Mouse (Mus musculus): ENCODE results near the gene Pyroxd1. TPM values are rescaled to one million over a fixed set of nuclear protein-coding genes. Genes with fewer than 3 reads are reported as not detected.

Gene Pyroxd1
- polyA plus RNA-seq, 1 experiment from 2014 or later: 23.7 TPM

- 90% methylated on average over 6 of the region's 6 CpGs for WGBS
- no peak overlapping the region for H3K27ac ChIP-seq
Measured at GRCm38 (mm10) chr6:142379961-142380360, 34.5 kb downstream of the Pyroxd1 start.

GRCm38 (mm10) chr6:142381615-142382014 is 36.2 kb downstream of the Pyroxd1 start:
- no peaks in the 10 kb centered on the region for H3K27me3 ChIP-seq (replicated peaks)
- H3K9me3 ChIP-seq: no peaks in the 10 kb centered on the region
- H3K4me3 ChIP-seq: no peak overlapping the region
- ATAC-seq (replicated peaks): no peak
- no peak overlapping the region for H3K9ac ChIP-seq
- no peak overlapping the region for H3K4me2 ChIP-seq
- H3K27ac ChIP-seq: no peak overlapping the region
- 92% methylated on average over 7 of the region's 7 CpGs for whole genome bisulfite sequencing
- peaks cover 6% of the 10 kb centered on the region for H3K4me1 ChIP-seq
- H3K36me3 ChIP-seq (replicated peaks): peaks cover 1% of the 10 kb centered on the region; the same call in 1 of the 2 replicates

More at GRCm38 (mm10) chr6:142379961-142380360, 34.5 kb downstream of the Pyroxd1 start:
- ATAC-seq (replicated peaks): no peak
- Histone ChIP-seq H3K36me3 (replicated peaks) (peaks cover 15% of the 10 kb centered on the region; the same call in 1 of the 2 replicates), H3K9me3 (no peaks in the 10 kb centered on the region), H3K4me2 (no peak overlapping the region), H3K9ac (no peak overlapping the region), H3K4me3 (no peak overlapping the region), H3K27me3 (replicated peaks) (no peaks in the 10 kb centered on the region), H3K4me1 (no peaks in the 10 kb centered on the region)

- Histone ChIP-seq H3K4me3 (no peak overlapping the region), H3K9ac (no peak overlapping the region), H3K9me3 (no peaks in the 10 kb centered on the region), H3K36me3 (replicated peaks) (no peaks in the 10 kb centered on the region), H3K27ac (no peak overlapping the region), H3K27me3 (replicated peaks) (no peaks in the 10 kb centered on the region), H3K4me2 (no peak overlapping the region), H3K4me1 (peaks cover 24% of the 10 kb centered on the region)
- ATAC-seq (replicated peaks): no peak
- 93% methylated on average over 9 of the region's 9 CpGs for WGBS
Measured at GRCm38 (mm10) chr6:142384521-142384920, 39.1 kb downstream of the Pyroxd1 start.

GRCm38 (mm10) chr6:142386285-142387010 is 41.0 kb downstream of the Pyroxd1 start:
- H3K27me3 ChIP-seq (replicated peaks): no peaks in the 10 kb centered on the region
- peaks cover 24% of the 10 kb centered on the region for H3K4me1 ChIP-seq
- ATAC-seq (replicated peaks): peak; percentile 89
- peak overlapping the region; percentile 95 for H3K4me3 ChIP-seq
- no peaks in the 10 kb centered on the region for H3K36me3 ChIP-seq (replicated peaks)
- H3K27ac ChIP-seq: peak overlapping the region; percentile 64
- no peaks in the 10 kb centered on the region for H3K9me3 ChIP-seq
- peak overlapping the region; percentile 63 for H3K4me2 ChIP-seq
- peak overlapping the region; percentile 84 for H3K9ac ChIP-seq
- 5% methylated on average over 31 of the region's 31 CpGs for WGBS

GRCm38 (mm10) chr6:142387011-142387754 is 41.7 kb downstream of the Pyroxd1 start, which contains the start of the genes Recql and Golt1b:
Gene Recql (minus strand): TSS chr6:142387087.
Gene Golt1b (plus strand): TSS chr6:142387221.
- Histone ChIP-seq H3K9ac (peak within 1 kb of the TSS; percentile 84), H3K4me1 (peaks cover 24% of the 10 kb centered on the region), H3K36me3 (replicated peaks) (no peaks in the 10 kb centered on the region), H3K27me3 (replicated peaks) (no peaks in the 10 kb centered on the region), H3K4me3 (peak within 1 kb of the TSS; percentile 95), H3K27ac (peak within 1 kb of the TSS; percentile 64), H3K9me3 (no peaks in the 10 kb centered on the region), H3K4me2 (peak within 1 kb of the TSS; percentile 63)
- ATAC-seq (replicated peaks): peak; percentile 100
- under 1% methylated on average over 78 of the region's 87 CpGs for WGBS

- no peak for ATAC-seq (replicated peaks)
- Histone ChIP-seq H3K4me3 (peak overlapping the region; percentile 95), H3K36me3 (replicated peaks) (no peaks in the 10 kb centered on the region), H3K27ac (no peak overlapping the region), H3K4me2 (peak overlapping the region; percentile 61), H3K27me3 (replicated peaks) (no peaks in the 10 kb centered on the region), H3K9ac (peak overlapping the region; percentile 84), H3K9me3 (no peaks in the 10 kb centered on the region), H3K4me1 (peaks cover 24% of the 10 kb centered on the region)
- WGBS: 22% methylated on average over 8 of the region's 8 CpGs
Measured at GRCm38 (mm10) chr6:142387755-142388271, 42.4 kb downstream of the Pyroxd1 start.

GRCm38 (mm10) chr6:142389101-142389500 is 43.6 kb downstream of the Pyroxd1 start:
- 97% methylated on average over 2 of the region's 2 CpGs for WGBS
- Histone ChIP-seq H3K9me3 (no peaks in the 10 kb centered on the region), H3K9ac (no peak overlapping the region), H3K27me3 (replicated peaks) (no peaks in the 10 kb centered on the region), H3K4me2 (no peak overlapping the region), H3K4me1 (peaks cover 24% of the 10 kb centered on the region), H3K27ac (no peak overlapping the region), H3K36me3 (replicated peaks) (0 out of 2 replicates have a peak, but pooled peaks cover under 1% of the 10 kb centered on the region), H3K4me3 (no peak overlapping the region)
- no peak for ATAC-seq (replicated peaks)

- no peaks in the 10 kb centered on the region for H3K9me3 ChIP-seq
- WGBS: 95% methylated on average over 5 of the region's 5 CpGs
- no peak overlapping the region for H3K4me2 ChIP-seq
- H3K4me1 ChIP-seq: peaks cover 18% of the 10 kb centered on the region
- H3K36me3 ChIP-seq (replicated peaks): peaks cover 23% of the 10 kb centered on the region
- ATAC-seq (replicated peaks): no peak
- no peak overlapping the region for H3K4me3 ChIP-seq
- H3K9ac ChIP-seq: no peak overlapping the region
- no peaks in the 10 kb centered on the region for H3K27me3 ChIP-seq (replicated peaks)
- no peak overlapping the region for H3K27ac ChIP-seq
Measured at GRCm38 (mm10) chr6:142392312-142392711, 46.9 kb downstream of the Pyroxd1 start.

GRCm38 (mm10) chr6:142394669-142395068 is 49.2 kb downstream of the Pyroxd1 start:
- no peak for ATAC-seq (replicated peaks)
- H3K36me3 ChIP-seq (replicated peaks): peaks cover 23% of the 10 kb centered on the region
- 85% methylated on average over 5 of the region's 5 CpGs for WGBS

GRCm38 (mm10) chr6:142395756-142396155 is 50.3 kb downstream of the Pyroxd1 start:
- no peaks in the 10 kb centered on the region for H3K9me3 ChIP-seq
- 90% methylated on average over 6 of the region's 6 CpGs for WGBS
- H3K27ac ChIP-seq: no peak overlapping the region
- no peak overlapping the region for H3K9ac ChIP-seq
- no peaks in the 10 kb centered on the region for H3K27me3 ChIP-seq (replicated peaks)
- no peak overlapping the region for H3K4me2 ChIP-seq
- peaks cover 29% of the 10 kb centered on the region for H3K36me3 ChIP-seq (replicated peaks)
- H3K4me1 ChIP-seq: no peaks in the 10 kb centered on the region
- ATAC-seq (replicated peaks): no peak
- no peak overlapping the region for H3K4me3 ChIP-seq

More at GRCm38 (mm10) chr6:142394669-142395068, 49.2 kb downstream of the Pyroxd1 start:
- H3K27ac ChIP-seq: no peak overlapping the region
- H3K9ac ChIP-seq: no peak overlapping the region
- H3K27me3 ChIP-seq (replicated peaks): no peaks in the 10 kb centered on the region
- no peak overlapping the region for H3K4me2 ChIP-seq
- H3K9me3 ChIP-seq: no peaks in the 10 kb centered on the region
- H3K4me1 ChIP-seq: no peaks in the 10 kb centered on the region
- no peak overlapping the region for H3K4me3 ChIP-seq

GRCm38 (mm10) chr6:142411140-142411539 is 65.7 kb downstream of the Pyroxd1 start:
- 3% methylated on average over 1 of the region's 1 CpGs for WGBS
- no peaks in the 10 kb centered on the region for H3K36me3 ChIP-seq (replicated peaks)
- no peak overlapping the region for H3K4me3 ChIP-seq
- H3K9me3 ChIP-seq: no peaks in the 10 kb centered on the region
- peaks cover 13% of the 10 kb centered on the region for H3K27me3 ChIP-seq (replicated peaks)
- ATAC-seq (replicated peaks): no peak
- H3K27ac ChIP-seq: no peak overlapping the region
- H3K9ac ChIP-seq: no peak overlapping the region
- H3K4me1 ChIP-seq: peaks cover 12% of the 10 kb centered on the region
- no peak overlapping the region for H3K4me2 ChIP-seq
